Mouse (Mus musculus) G1E (cell line): ENCODE measurements around the gene Kcnk5.

Experiments used
- CTCF ChIP-seq: IDR thresholded peaks from 2 replicates; pipeline ENCODE4 v1.5.1; 2012; ENCODE audit warnings: low read depth, low read length, inconsistent platforms, mixed read lengths
- GATA1 ChIP-seq: IDR thresholded peaks from 2 replicates; pipeline ENCODE4 v1.6.1; 2012; ENCODE audit warnings: borderline replicate concordance, low read length, inconsistent platforms, mixed read lengths
- GATA2 ChIP-seq: IDR thresholded peaks from 2 replicates; pipeline ENCODE4 v1.6.1; 2012; ENCODE audit warnings: low read depth, low read length, inconsistent platforms, borderline replicate concordance
- TAL1 ChIP-seq: conservative IDR thresholded peaks from 2 replicates; pipeline ENCODE4 v1.6.1; 2012; ENCODE audit warnings: low read depth, low read length, inconsistent platforms, mixed read lengths

- TF ChIP-seq CTCF (no peak), GATA1 (no peak), GATA2 (no peak), TAL1 (no peak)
These were observed 86.7 kb downstream of the Kcnk5 start for GRCm38 (mm10) chr14:20094942-20095341.
